Mouse (Mus musculus) heart, postnatal 36 days (tissue): ENCODE results near the gene Slc16a7. TPM values are rescaled to one million over a fixed set of nuclear protein-coding genes. Genes with fewer than 3 reads are reported as not detected.

Source experiments
- DNase-seq, 2 experiments: peaks; one replicate each; pipeline ENCODE4 v3.0.0; 2021 to 2022
- intact Hi-C: fragments of 180-260 bp; cut with DNase I; formaldehyde crosslinking; loops from one replicate; pipeline ENCODE4 v1.15.1; 2025
- total RNA-seq, 2 experiments: library from RNA; stranded (reverse); gene quantifications; 2 replicates each; pipeline ENCODE4 v1.2.3; 2021

The Slc16a7 gene
- total RNA-seq, 2 experiments from 2014 or later: 14.6 to 15.0 TPM

GRCm38 (mm10) chr10:125214536-125214935, 174.7 kb downstream of the Slc16a7 start:
- intact Hi-C loops: no loop called here
- DNase-seq: no peak

- intact Hi-C loops: no loop called here
- DNase-seq: no peak
These were observed 175.5 kb downstream of the Slc16a7 start for GRCm38 (mm10) chr10:125213805-125214204.

- intact Hi-C loops: no loop called here
- no peak for DNase-seq
These were observed 201.7 kb downstream of the Slc16a7 start for GRCm38 (mm10) chr10:125187544-125187943.

GRCm38 (mm10) chr10:125185387-125185786, 203.9 kb downstream of the Slc16a7 start:
- intact Hi-C loops: no loop called here
- no peak for DNase-seq

GRCm38 (mm10) chr10:125184146-125184545, 205.1 kb downstream of the Slc16a7 start:
- intact Hi-C loops: no loop called here
- no peak for DNase-seq

- no peak for DNase-seq
- intact Hi-C loops: no loop called here
These were observed 206.7 kb downstream of the Slc16a7 start for GRCm38 (mm10) chr10:125182545-125182944.

- DNase-seq: no peak
- intact Hi-C loops: no loop called here
These were observed 211.5 kb downstream of the Slc16a7 start for GRCm38 (mm10) chr10:125177782-125178181.

GRCm38 (mm10) chr10:125175013-125175650, 214.1 kb downstream of the Slc16a7 start:
- DNase-seq: no peak
- intact Hi-C loops: no loop called here

GRCm38 (mm10) chr10:125171625-125172024, 217.6 kb downstream of the Slc16a7 start:
- intact Hi-C loops: no loop called here
- DNase-seq: no peak

- intact Hi-C loops: no loop called here
- DNase-seq: no peak
These were observed 218.1 kb downstream of the Slc16a7 start for GRCm38 (mm10) chr10:125171154-125171553.
